Mouse (Mus musculus) forebrain, embryonic 15.5 days (tissue): ENCODE measurements around the gene 4930507D05Rik. TPM values are rescaled to one million over a fixed set of nuclear protein-coding genes. Genes with fewer than 3 reads are reported as not detected.
"Not testable (repeated sequence)": the region's sequence is repeated elsewhere in the genome, so short reads cannot be mapped to it uniquely, and the experiment has no call there.

Experiments used
- ATAC-seq: fragments of 200-750 bp; cut with Nextera tagmentation; replicated peaks from 2 replicates; pipeline ENCODE4 v1.8.0; 2017; ENCODE audit warnings: mild to moderate bottlenecking, moderate TSS enrichment, moderate library complexity
- H3K27ac ChIP-seq: fragments of 300-500 bp; sonication (generic); replicated peaks from 2 replicates; pipeline ENCODE4 v1.5.1; 2015; ENCODE audit warnings: mild to moderate bottlenecking, inconsistent platforms
- H3K27me3 ChIP-seq: fragments of 300-500 bp; sonication (generic); 2 replicates; pipeline ENCODE4 v1.6.1; 2015; ENCODE audit warnings: inconsistent platforms
- H3K36me3 ChIP-seq: fragments of 300-500 bp; sonication (generic); 2 replicates; pipeline ENCODE4 v1.6.1; 2015; ENCODE audit warnings: mild to moderate bottlenecking, inconsistent platforms
- H3K4me1 ChIP-seq: fragments of 300-500 bp; sonication (generic); 2 replicates; pipeline ENCODE4 v1.6.1; 2015; ENCODE audit warnings: inconsistent platforms
- H3K4me2 ChIP-seq: fragments of 300-500 bp; sonication (generic); replicated peaks from 2 replicates; pipeline ENCODE4 v1.6.1; 2015; ENCODE audit warnings: mild to moderate bottlenecking, inconsistent platforms
- H3K4me3 ChIP-seq: fragments of 300-500 bp; sonication (generic); 2 replicates; pipeline ENCODE4 v1.5.1; 2015; ENCODE audit warnings: mild to moderate bottlenecking, inconsistent platforms
- H3K9ac ChIP-seq: fragments of 300-500 bp; sonication (generic); replicated peaks from 2 replicates; pipeline ENCODE4 v1.6.1; 2015; ENCODE audit warnings: mild to moderate bottlenecking, inconsistent platforms
- H3K9me3 ChIP-seq: fragments of 300-500 bp; sonication (generic); 2 replicates; pipeline ENCODE4 v1.6.1; 2016; ENCODE audit warnings: inconsistent platforms
- WGBS: fragments of 180-500 bp; shearing (Covaris S2); methylation state at CpG from one replicate; pipeline ENCODE4 v1.1.7; 2015; ENCODE audit warnings: mixed read lengths; 5-methylcytosine and 5-hydroxymethylcytosine counted together
- polyA plus RNA-seq: library from polyadenylated mRNA; unstranded; fragments of >200 nt; fragmentation: Nextera tagmentation; extraction: Ambion mirVana; gene quantifications from 2 replicates; pipeline ENCODE4 v1.2.1, GENCODE M21; 2015

4930507D05Rik gene
- polyA plus RNA-seq, 1 experiment from 2014 or later = 1.1 TPM

- Histone ChIP-seq H3K36me3 (no peaks in the 10 kb centered on the region), H3K9me3 (no peaks in the 10 kb centered on the region), H3K4me2 (peak within 1 kb of the TSS; percentile 75), H3K27me3 (no peaks in the 10 kb centered on the region), H3K4me3 (peak within 1 kb of the TSS; percentile 98), H3K4me1 (peaks cover 23% of the 10 kb centered on the region), H3K27ac (peak within 1 kb of the TSS; percentile 85), H3K9ac (peak within 1 kb of the TSS; percentile 92)
- peak; percentile 90 for ATAC-seq
- WGBS = under 1% methylated on average over 44 of the region's 59 CpGs
Measured at GRCm38 (mm10) chr10:62486618-62487415, 37.5 kb downstream of the 4930507D05Rik start, which contains the start of gene Vps26a. TSS of gene Vps26a (minus strand) at chr10:62486805.

GRCm38 (mm10) chr10:62488266-62488665 lies 39.0 kb downstream of the 4930507D05Rik start:
- Histone ChIP-seq H3K9ac (no peak overlapping the region), H3K4me3 (no peak overlapping the region), H3K27ac (no peak overlapping the region), H3K9me3 (no peaks in the 10 kb centered on the region), H3K4me2 (no peak overlapping the region), H3K27me3 (no peaks in the 10 kb centered on the region), H3K36me3 (no peaks in the 10 kb centered on the region), H3K4me1 (peaks cover 18% of the 10 kb centered on the region)
- WGBS = 21% methylated on average over 1 of the region's 1 CpGs
- ATAC-seq = no peak

GRCm38 (mm10) chr10:62491681-62492080 lies 42.4 kb downstream of the 4930507D05Rik start:
- not testable (repeated sequence) for H3K27ac ChIP-seq, H3K9ac ChIP-seq, ATAC-seq, H3K4me1 ChIP-seq, H3K4me2 ChIP-seq, H3K36me3 ChIP-seq, H3K9me3 ChIP-seq, H3K4me3 ChIP-seq, H3K27me3 ChIP-seq
- WGBS = 83% methylated on average over 3 of the region's 3 CpGs

GRCm38 (mm10) chr10:62500088-62500915 lies 51.0 kb downstream of the 4930507D05Rik start:
- H3K4me3 ChIP-seq = no peak overlapping the region
- H3K4me1 ChIP-seq = no peaks in the 10 kb centered on the region
- no peaks in the 10 kb centered on the region; the same call in 1 of the 2 replicates for H3K27me3 ChIP-seq
- no peak overlapping the region for H3K9ac ChIP-seq
- H3K36me3 ChIP-seq = no peaks in the 10 kb centered on the region
- H3K27ac ChIP-seq = no peak overlapping the region
- no peaks in the 10 kb centered on the region for H3K9me3 ChIP-seq
- WGBS = 25% methylated on average over 15 of the region's 15 CpGs
- H3K4me2 ChIP-seq = no peak overlapping the region; the same call in 1 of the 2 replicates
- ATAC-seq = peak; percentile 53; the same call in 1 of the 2 replicates

Other genes starting within 250 kb of the 4930507D05Rik start
- gene Tspan15, start 218.2 kb upstream of the 4930507D05Rik start, polyA plus RNA-seq = 14.4 and 17.0 TPM in 2 replicates
- not detected in 2 replicates for gene Tacr2, start 197.1 kb upstream of the 4930507D05Rik start, polyA plus RNA-seq
- gene Hk1, start 69.6 kb upstream of the 4930507D05Rik start, polyA plus RNA-seq = 78.9 and 86.2 TPM in 2 replicates
- 0.24 and 0.36 TPM in 2 replicates for gene Hkdc1, start 27.0 kb upstream of the 4930507D05Rik start, polyA plus RNA-seq
- gene Supv3l1, start 249 bp downstream of the 4930507D05Rik start, polyA plus RNA-seq = 21.3 and 23.5 TPM in 2 replicates
- gene Vps26a, start 37.3 kb downstream of the 4930507D05Rik start, polyA plus RNA-seq = 76.1 and 78.8 TPM in 2 replicates
- 5.5 and 6.4 TPM in 2 replicates for gene Srgn, start 78.0 kb downstream of the 4930507D05Rik start, polyA plus RNA-seq
- 69.3 and 76.0 TPM in 2 replicates for gene Kif1bp, start 129.0 kb downstream of the 4930507D05Rik start, polyA plus RNA-seq
- gene Ddx21, start 152.8 kb downstream of the 4930507D05Rik start, polyA plus RNA-seq = 19.0 and 21.6 TPM in 2 replicates
- 107 and 108 TPM in 2 replicates for gene Ddx50, start 201.7 kb downstream of the 4930507D05Rik start, polyA plus RNA-seq